Mouse (Mus musculus) right cerebral cortex, postnatal 25 days (tissue): ENCODE results near the gene Pdcd1lg2.

ENCODE experiments used
- DNase-seq: peaks from one replicate; pipeline ENCODE4 v3.0.0; 2022

The Pdcd1lg2 gene

GRCm38 (mm10) chr19:29501507-29501906, 90.8 kb downstream of the Pdcd1lg2 start:
- DNase-seq: peak; percentile 74

- DNase-seq: no peak
These were observed 93.4 kb downstream of the Pdcd1lg2 start for GRCm38 (mm10) chr19:29504131-29504530.

GRCm38 (mm10) chr19:29505617-29506016, 94.9 kb downstream of the Pdcd1lg2 start:
- DNase-seq: no peak

- no peak for DNase-seq
These were observed 97.5 kb downstream of the Pdcd1lg2 start for GRCm38 (mm10) chr19:29508208-29508607.

- no peak for DNase-seq
These were observed 99.1 kb downstream of the Pdcd1lg2 start for GRCm38 (mm10) chr19:29509857-29510256.

GRCm38 (mm10) chr19:29511826-29512225, 101.1 kb downstream of the Pdcd1lg2 start:
- no peak for DNase-seq

GRCm38 (mm10) chr19:29513111-29513766, 102.5 kb downstream of the Pdcd1lg2 start:
- DNase-seq: no peak

GRCm38 (mm10) chr19:29514130-29514529, 103.4 kb downstream of the Pdcd1lg2 start:
- no peak for DNase-seq

GRCm38 (mm10) chr19:29515386-29515785, 104.7 kb downstream of the Pdcd1lg2 start:
- no peak for DNase-seq

GRCm38 (mm10) chr19:29515991-29516390, 105.3 kb downstream of the Pdcd1lg2 start:
- no peak for DNase-seq

GRCm38 (mm10) chr19:29518409-29518808, 107.7 kb downstream of the Pdcd1lg2 start:
- DNase-seq: no peak

- DNase-seq: no peak
These were observed 108.2 kb downstream of the Pdcd1lg2 start for GRCm38 (mm10) chr19:29518922-29519321.
